Mouse (Mus musculus): Measurements from ENCODE around the gene D430041D05Rik. TPM values are rescaled to one million over a fixed set of nuclear protein-coding genes. Genes with fewer than 3 reads are reported as not detected.

D430041D05Rik gene
- polyA plus RNA-seq, 1 experiment from 2014 or later = 0.05 TPM

DNA sequence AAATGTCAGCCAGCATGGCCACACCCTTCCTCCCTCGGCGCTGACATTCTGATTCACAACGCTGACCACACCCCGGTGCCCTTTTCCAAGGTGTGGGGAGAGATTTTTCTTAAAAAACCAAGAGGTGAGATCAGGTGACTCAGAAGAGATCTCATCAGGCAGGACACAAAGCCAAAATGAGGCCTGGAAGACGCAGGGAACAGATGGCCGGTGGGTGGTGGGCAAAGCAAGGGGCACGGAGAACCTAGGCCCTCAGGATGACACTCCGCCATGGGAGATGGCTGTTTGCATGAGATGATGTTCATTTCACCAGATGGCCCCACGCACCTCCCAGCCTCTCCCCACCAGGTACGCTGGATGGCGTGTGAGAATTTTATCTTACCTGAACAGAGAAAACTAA is 21.6 kb downstream of the D430041D05Rik start:
- no peak overlapping the region for H3K4me2 ChIP-seq (ENCODE audit: low read length)
- H3K36me3 ChIP-seq (ENCODE audit: control insufficient read depth, insufficient read depth, low read length) = no peaks in the 10 kb centered on the region
- WGBS = 87% methylated on average over 11 of the region's 11 CpGs
- no peak for ATAC-seq (ENCODE audit: insufficient number of reproducible peaks, insufficient read depth, low FRiP score, low read depth)
- no peak overlapping the region for H3K9ac ChIP-seq (ENCODE audit: low read length)
- no peaks in the 10 kb centered on the region for H3K27me3 ChIP-seq (ENCODE audit: control insufficient read depth, insufficient read depth, low read length)
- no peaks in the 10 kb centered on the region for H3K9me3 ChIP-seq (ENCODE audit: control insufficient read depth, low read length)
- no peak overlapping the region for H3K27ac ChIP-seq (replicated peaks in 1 of 2; ENCODE audit: control insufficient read depth in 1 of 2, insufficient read depth in 1 of 2, low read depth in 2 of 2, low read length in 2 of 2)
- H3K4me1 ChIP-seq (ENCODE audit: control insufficient read depth in 2 of 2, insufficient read depth in 2 of 2, low read length in 2 of 2) = 0 out of 4 replicates have a peak, but pooled peaks cover 0 to 5% of the 10 kb centered on the region in 2 experiments
- H3K4me3 ChIP-seq (ENCODE audit: control insufficient read depth in 1 of 2, insufficient read depth in 1 of 2, low read depth in 1 of 2, low read length in 2 of 2) = no peak overlapping the region

DNA sequence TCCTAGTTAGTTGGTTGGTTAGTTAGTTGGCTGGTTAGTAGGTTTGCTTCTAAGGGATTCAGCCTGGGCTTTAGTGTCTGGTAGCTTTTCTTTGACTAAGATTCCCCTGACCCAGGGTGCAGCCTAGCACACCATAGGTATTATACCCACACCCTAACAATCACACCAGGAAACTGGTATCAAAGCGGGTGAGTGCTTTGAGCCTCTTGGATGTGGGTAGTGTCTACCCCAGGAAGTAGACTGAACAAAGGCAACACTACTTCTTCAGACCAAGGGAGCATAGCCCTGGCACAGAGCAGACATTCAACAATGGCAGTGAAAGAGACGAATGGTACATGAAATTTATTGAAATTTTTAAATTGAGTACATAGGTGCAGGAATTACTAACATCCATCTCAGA is 24.9 kb downstream of the D430041D05Rik start:
- 83% methylated on average over 2 of the region's 2 CpGs for WGBS
- Histone ChIP-seq H3K27me3 (ENCODE audit: control insufficient read depth, insufficient read depth, low read length) (no peaks in the 10 kb centered on the region), H3K9me3 (ENCODE audit: control insufficient read depth, low read length) (no peaks in the 10 kb centered on the region), H3K27ac (replicated peaks in 1 of 2; ENCODE audit: control insufficient read depth in 1 of 2, insufficient read depth in 1 of 2, low read depth in 2 of 2, low read length in 2 of 2) (no peak overlapping the region), H3K4me1 (ENCODE audit: control insufficient read depth in 2 of 2, insufficient read depth in 2 of 2, low read length in 2 of 2) (0 out of 4 replicates have a peak, but pooled peaks cover 0 to 5% of the 10 kb centered on the region in 2 experiments), H3K36me3 (ENCODE audit: control insufficient read depth, insufficient read depth, low read length) (no peaks in the 10 kb centered on the region), H3K9ac (ENCODE audit: low read length) (no peak overlapping the region), H3K4me3 (ENCODE audit: control insufficient read depth in 1 of 2, insufficient read depth in 1 of 2, low read depth in 1 of 2, low read length in 2 of 2) (no peak overlapping the region), H3K4me2 (ENCODE audit: low read length) (no peak overlapping the region)
- no peak for ATAC-seq (ENCODE audit: insufficient number of reproducible peaks, insufficient read depth, low FRiP score, low read depth)

DNA sequence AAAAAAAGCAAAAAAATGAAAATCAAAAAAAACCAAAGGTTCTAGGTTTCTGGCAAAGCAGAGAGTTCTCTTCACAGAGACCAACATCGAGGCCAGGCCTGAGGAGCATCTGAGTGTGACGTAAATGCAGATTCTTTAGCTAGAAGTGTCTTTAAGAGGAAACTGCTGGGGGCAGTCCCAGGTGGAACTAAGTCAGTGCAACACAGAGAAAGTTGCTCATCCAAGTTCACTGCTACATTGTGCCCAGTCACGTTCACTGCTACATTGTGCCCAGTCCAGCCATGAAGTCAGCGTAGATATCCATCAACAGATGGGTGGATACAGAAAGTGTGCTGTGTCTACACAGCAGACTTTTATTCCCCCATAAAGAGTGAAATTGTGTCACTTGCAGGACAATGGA is 27.2 kb downstream of the D430041D05Rik start:
- no peak overlapping the region for H3K9ac ChIP-seq (ENCODE audit: low read length)
- no peak overlapping the region for H3K27ac ChIP-seq (replicated peaks in 1 of 2; ENCODE audit: control insufficient read depth in 1 of 2, insufficient read depth in 1 of 2, low read depth in 2 of 2, low read length in 2 of 2)
- H3K4me1 ChIP-seq (ENCODE audit: control insufficient read depth in 2 of 2, insufficient read depth in 2 of 2, low read length in 2 of 2) = 0 out of 4 replicates have a peak, but pooled peaks cover 0 to 5% of the 10 kb centered on the region in 2 experiments
- no peak overlapping the region for H3K4me3 ChIP-seq (ENCODE audit: control insufficient read depth in 1 of 2, insufficient read depth in 1 of 2, low read depth in 1 of 2, low read length in 2 of 2)
- H3K4me2 ChIP-seq (ENCODE audit: low read length) = no peak overlapping the region
- H3K36me3 ChIP-seq (ENCODE audit: control insufficient read depth, insufficient read depth, low read length) = no peaks in the 10 kb centered on the region
- no peak for ATAC-seq (ENCODE audit: insufficient number of reproducible peaks, insufficient read depth, low FRiP score, low read depth)
- H3K27me3 ChIP-seq (ENCODE audit: control insufficient read depth, insufficient read depth, low read length) = peaks cover 5% of the 10 kb centered on the region; the same call in 1 of the 2 replicates
- WGBS = 77% methylated on average over 4 of the region's 4 CpGs
- H3K9me3 ChIP-seq (ENCODE audit: control insufficient read depth, low read length) = no peaks in the 10 kb centered on the region

DNA sequence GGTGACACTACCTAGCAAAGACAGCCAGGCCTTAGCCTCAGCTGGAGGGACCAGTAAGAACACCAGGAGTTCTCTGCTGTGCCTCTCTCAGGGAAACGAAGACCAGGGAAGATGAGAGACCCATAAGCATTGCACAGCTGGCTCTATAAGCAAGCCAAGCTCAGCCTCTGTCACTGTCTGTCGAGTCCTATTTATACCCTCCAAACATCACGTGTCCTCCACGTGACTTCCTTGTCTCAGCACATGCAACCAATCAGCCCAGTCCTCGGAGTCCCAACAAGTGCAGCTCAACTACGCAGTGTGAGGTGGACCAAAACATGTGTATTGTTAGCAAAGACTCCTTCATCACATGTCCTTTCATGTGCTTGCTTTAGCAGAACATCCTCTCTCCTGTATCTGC is 28.0 kb downstream of the D430041D05Rik start:
- Histone ChIP-seq H3K4me3 (ENCODE audit: control insufficient read depth in 1 of 2, insufficient read depth in 1 of 2, low read depth in 1 of 2, low read length in 2 of 2) (no peak overlapping the region), H3K27ac (replicated peaks in 1 of 2; ENCODE audit: control insufficient read depth in 1 of 2, insufficient read depth in 1 of 2, low read depth in 2 of 2, low read length in 2 of 2) (no peak overlapping the region), H3K9ac (ENCODE audit: low read length) (no peak overlapping the region), H3K4me2 (ENCODE audit: low read length) (no peak overlapping the region), H3K36me3 (ENCODE audit: control insufficient read depth, insufficient read depth, low read length) (no peaks in the 10 kb centered on the region), H3K4me1 (ENCODE audit: control insufficient read depth in 2 of 2, insufficient read depth in 2 of 2, low read length in 2 of 2) (no peaks in the 10 kb centered on the region), H3K9me3 (ENCODE audit: control insufficient read depth, low read length) (no peaks in the 10 kb centered on the region), H3K27me3 (ENCODE audit: control insufficient read depth, insufficient read depth, low read length) (peaks cover 6% of the 10 kb centered on the region; the same call in 1 of the 2 replicates)
- WGBS = 72% methylated on average over 6 of the region's 6 CpGs
- ATAC-seq (ENCODE audit: insufficient number of reproducible peaks, insufficient read depth, low FRiP score, low read depth) = no peak

GRCm38 (mm10) chr2:104379304-104379703 is 31.5 kb downstream of the D430041D05Rik start:
- H3K4me3 ChIP-seq (ENCODE audit: control insufficient read depth in 1 of 2, insufficient read depth in 1 of 2, low read depth in 1 of 2, low read length in 2 of 2) = no peak overlapping the region
- H3K27me3 ChIP-seq (ENCODE audit: control insufficient read depth, insufficient read depth, low read length) = peaks cover 6% of the 10 kb centered on the region; the same call in 1 of the 2 replicates
- no peak overlapping the region for H3K27ac ChIP-seq (replicated peaks in 1 of 2; ENCODE audit: control insufficient read depth in 1 of 2, insufficient read depth in 1 of 2, low read depth in 2 of 2, low read length in 2 of 2)
- no peak for ATAC-seq (ENCODE audit: insufficient number of reproducible peaks, insufficient read depth, low FRiP score, low read depth)
- no peak overlapping the region for H3K9ac ChIP-seq (ENCODE audit: low read length)
- no peaks in the 10 kb centered on the region for H3K9me3 ChIP-seq (ENCODE audit: control insufficient read depth, low read length)
- H3K4me2 ChIP-seq (ENCODE audit: low read length) = no peak overlapping the region
- H3K36me3 ChIP-seq (ENCODE audit: control insufficient read depth, insufficient read depth, low read length) = no peaks in the 10 kb centered on the region
- no peaks in the 10 kb centered on the region for H3K4me1 ChIP-seq (ENCODE audit: control insufficient read depth in 2 of 2, insufficient read depth in 2 of 2, low read length in 2 of 2)
- WGBS = 12% methylated on average over 7 of the region's 7 CpGs

DNA sequence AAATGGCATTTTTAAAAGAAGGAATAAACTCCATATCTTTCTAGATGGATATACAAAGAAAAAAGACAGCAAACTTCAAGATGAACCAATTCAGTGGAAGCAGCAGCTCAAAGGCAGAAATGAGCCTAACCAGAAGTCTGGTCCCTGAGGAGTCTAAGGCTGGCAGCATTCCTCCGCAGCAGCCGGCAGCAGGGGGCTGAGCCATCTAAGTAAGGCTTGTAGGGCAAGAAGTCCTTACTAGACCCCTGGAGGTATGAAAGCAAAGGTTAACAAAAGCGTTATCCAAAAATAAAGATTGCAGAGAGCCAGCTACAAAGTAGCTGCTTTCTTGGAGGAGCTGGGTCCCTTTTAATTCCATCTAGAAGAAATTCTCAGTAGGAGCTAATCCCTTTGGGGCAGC is 32.0 kb downstream of the D430041D05Rik start:
- H3K4me3 ChIP-seq (ENCODE audit: control insufficient read depth in 1 of 2, insufficient read depth in 1 of 2, low read depth in 1 of 2, low read length in 2 of 2) = no peak overlapping the region
- no peak overlapping the region for H3K9ac ChIP-seq (ENCODE audit: low read length)
- H3K9me3 ChIP-seq (ENCODE audit: control insufficient read depth, low read length) = no peaks in the 10 kb centered on the region
- H3K36me3 ChIP-seq (ENCODE audit: control insufficient read depth, insufficient read depth, low read length) = no peaks in the 10 kb centered on the region
- WGBS = 4% methylated on average over 3 of the region's 3 CpGs
- no peak overlapping the region for H3K27ac ChIP-seq (replicated peaks in 1 of 2; ENCODE audit: control insufficient read depth in 1 of 2, insufficient read depth in 1 of 2, low read depth in 2 of 2, low read length in 2 of 2)
- H3K4me2 ChIP-seq (ENCODE audit: low read length) = no peak overlapping the region
- ATAC-seq (ENCODE audit: insufficient number of reproducible peaks, insufficient read depth, low FRiP score, low read depth) = no peak
- H3K4me1 ChIP-seq (ENCODE audit: control insufficient read depth in 2 of 2, insufficient read depth in 2 of 2, low read length in 2 of 2) = no peaks in the 10 kb centered on the region
- H3K27me3 ChIP-seq (ENCODE audit: control insufficient read depth, insufficient read depth, low read length) = peaks cover 6% of the 10 kb centered on the region; the same call in 1 of the 2 replicates

DNA sequence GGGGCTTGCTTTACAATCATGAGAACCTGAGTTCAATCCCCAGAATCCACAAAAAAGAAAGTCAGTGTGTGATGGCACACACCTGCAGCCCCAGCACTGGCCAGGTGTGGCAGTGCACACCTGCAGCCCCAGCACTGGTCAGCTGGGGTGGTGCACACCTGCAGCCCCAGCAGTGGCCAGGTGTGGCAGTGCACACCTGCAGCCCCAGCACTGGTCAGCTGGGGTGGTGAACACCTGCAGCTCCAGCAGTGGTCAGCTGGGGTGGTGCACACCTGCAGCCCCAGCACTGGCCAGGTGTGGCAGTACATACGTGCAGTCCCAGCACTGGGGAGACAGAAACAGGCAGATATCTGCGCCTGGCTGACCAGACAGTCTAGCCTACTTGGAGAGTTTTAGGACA is 32.8 kb downstream of the D430041D05Rik start:
- H3K36me3 ChIP-seq (ENCODE audit: control insufficient read depth, insufficient read depth, low read length) = no peaks in the 10 kb centered on the region
- no peaks in the 10 kb centered on the region for H3K4me1 ChIP-seq (ENCODE audit: control insufficient read depth in 2 of 2, insufficient read depth in 2 of 2, low read length in 2 of 2)
- no peak for ATAC-seq (ENCODE audit: insufficient number of reproducible peaks, insufficient read depth, low FRiP score, low read depth)
- no peak overlapping the region for H3K9ac ChIP-seq (ENCODE audit: low read length)
- H3K27me3 ChIP-seq (ENCODE audit: control insufficient read depth, insufficient read depth, low read length) = peaks cover 6% of the 10 kb centered on the region; the same call in 1 of the 2 replicates
- no peak overlapping the region for H3K4me3 ChIP-seq (ENCODE audit: control insufficient read depth in 1 of 2, insufficient read depth in 1 of 2, low read depth in 1 of 2, low read length in 2 of 2)
- WGBS = 65% methylated on average over 2 of the region's 2 CpGs
- H3K27ac ChIP-seq (replicated peaks in 1 of 2; ENCODE audit: control insufficient read depth in 1 of 2, insufficient read depth in 1 of 2, low read depth in 2 of 2, low read length in 2 of 2) = no peak overlapping the region
- H3K9me3 ChIP-seq (ENCODE audit: control insufficient read depth, low read length) = no peaks in the 10 kb centered on the region
- no peak overlapping the region for H3K4me2 ChIP-seq (ENCODE audit: low read length)

- H3K4me3 ChIP-seq (ENCODE audit: control insufficient read depth in 1 of 2, insufficient read depth in 1 of 2, low read depth in 1 of 2, low read length in 2 of 2) = no peak overlapping the region
- 79% methylated on average over 4 of the region's 4 CpGs for WGBS
- H3K4me1 ChIP-seq (ENCODE audit: control insufficient read depth in 2 of 2, insufficient read depth in 2 of 2, low read length in 2 of 2) = no peaks in the 10 kb centered on the region
- no peaks in the 10 kb centered on the region for H3K9me3 ChIP-seq (ENCODE audit: control insufficient read depth, low read length)
- no peaks in the 10 kb centered on the region for H3K27me3 ChIP-seq (ENCODE audit: control insufficient read depth, insufficient read depth, low read length)
- H3K4me2 ChIP-seq (ENCODE audit: low read length) = no peak overlapping the region
- ATAC-seq (ENCODE audit: insufficient number of reproducible peaks, insufficient read depth, low FRiP score, low read depth) = no peak
- H3K9ac ChIP-seq (ENCODE audit: low read length) = no peak overlapping the region
- no peak overlapping the region for H3K27ac ChIP-seq (replicated peaks in 1 of 2; ENCODE audit: control insufficient read depth in 1 of 2, insufficient read depth in 1 of 2, low read depth in 2 of 2, low read length in 2 of 2)
- H3K36me3 ChIP-seq (ENCODE audit: control insufficient read depth, insufficient read depth, low read length) = no peaks in the 10 kb centered on the region
Measured at GRCm38 (mm10) chr2:104372156-104372555, 38.7 kb downstream of the D430041D05Rik start.

Measured in heart, embryonic 14.5 days (tissue).